ENCODE assay signal across 8 mouse cellular contexts in genomic region chr4:129600233-129601158, GRCm38 (mm10). TPM values are rescaled to one million over a fixed set of nuclear protein-coding genes. Genes with fewer than 3 reads are reported as not detected.
DNase-seq lines count a peak whose midpoint lies in the region; ATAC-seq and TF ChIP-seq lines count a peak whose summit lies in the region.

Gene Eif3i (minus strand): TSS chr4:129600648.
Gene Tmem234 (plus strand): TSS chr4:129600668.

- no peaks in the 10 kb centered on the region for H3K27me3 ChIP-seq in C2C12 (ENCODE audit: control insufficient read depth, insufficient read depth, insufficient read length)
- H3K27me3 ChIP-seq in embryonic facial prominence, embryonic 14.5 days (replicated peaks; ENCODE audit: control insufficient read depth, insufficient read depth, low read length), result no peaks in the 10 kb centered on the region
- no peaks in the 10 kb centered on the region for H3K27me3 ChIP-seq in heart, adult 2 months (ENCODE audit: control insufficient read depth, insufficient read depth, low read length)
- no peaks in the 10 kb centered on the region for H3K27me3 ChIP-seq in liver, adult 2 months (ENCODE audit: control insufficient read depth, insufficient read depth, low read length)

- TF ChIP-seq EP300 in heart, adult 2 months (IDR thresholded peaks at IDR 0.05; ENCODE audit: insufficient read depth, low read depth, low read length), result 0 out of 2 replicates have a peak, but pooled peaks have one; percentile 25

- ATAC-seq in embryonic facial prominence, embryonic 14.5 days (ENCODE audit: low read depth), result peak; percentile 93
- ATAC-seq in monocyte, adult 5-6 weeks (replicated peaks; ENCODE audit: insufficient number of reproducible peaks, low FRiP score, low TSS enrichment, poor library complexity, severe bottlenecking), result peak; percentile 88

- peak within 1 kb of the TSS; percentile 93 for H3K9ac ChIP-seq in embryonic facial prominence, embryonic 14.5 days (ENCODE audit: low read depth, low read length)
- peak within 1 kb of the TSS; percentile 63 for H3K9ac ChIP-seq in heart, adult 2 months (ENCODE audit: low read depth, low read length)
- peak within 1 kb of the TSS; percentile 85 for H3K9ac ChIP-seq in liver, adult 2 months (ENCODE audit: low read depth, low read length)

- peaks cover 55% of the 10 kb centered on the region for H3K79me3 ChIP-seq in C2C12 (ENCODE audit: low read depth)

- intact Hi-C loops in heart, adult 2 months (cut with DNase I), result loop anchor here (2.0 kb wide), 1 partner anchor 58 kb away; the partner anchor contains the start of gene Hdac1

- peak; percentile 93 for DNase-seq in embryonic facial prominence, embryonic 14.5 days (ENCODE audit: low spot score)
- peak; percentile 87 to 89 for DNase-seq in heart, adult 2 months
- DNase-seq in kidney, adult 8-10 months, result peak; percentile 78 to 85
- DNase-seq in liver, adult 2 months (ENCODE audit: extremely low read depth, low read depth, low spot score), result peak; percentile 64
- peak; percentile 84 to 85 for DNase-seq in spleen, postnatal 36 days (ENCODE audit: low spot score in 2 of 2)

- no peaks in the 10 kb centered on the region for H3K9me3 ChIP-seq in embryonic facial prominence, embryonic 14.5 days (ENCODE audit: control insufficient read depth, low read length)

- peak within 1 kb of the TSS; percentile 95 for H3K4me3 ChIP-seq in C2C12 (ENCODE audit: insufficient read depth, poor library complexity, severe bottlenecking)
- peak within 1 kb of the TSS; percentile 87 for H3K4me3 ChIP-seq in bone marrow, adult 2 months (replicated peaks; ENCODE audit: control insufficient read depth, low read depth, low read length)
- H3K4me3 ChIP-seq in embryonic facial prominence, embryonic 14.5 days (ENCODE audit: low read depth, low read length), result peak within 1 kb of the TSS; percentile 96
- peak within 1 kb of the TSS; percentile 90 for H3K4me3 ChIP-seq in heart, adult 2 months
- H3K4me3 ChIP-seq in liver, adult 2 months (ENCODE audit: insufficient read depth, low read depth, low read length), result peak within 1 kb of the TSS; percentile 74

- TF ChIP-seq CTCF in C2C12 (IDR thresholded peaks at IDR 0.05; ENCODE audit: control insufficient read depth, insufficient read depth, insufficient read length), result no peak
- no peak for TF ChIP-seq CTCF in bone marrow, adult 2 months (IDR thresholded peaks at IDR 0.05; ENCODE audit: control insufficient read depth, insufficient read depth, low read length)
- peak; percentile 20; the same call in 1 of the 2 replicates for TF ChIP-seq CTCF in heart, adult 2 months (IDR thresholded peaks at IDR 0.05)
- 0 out of 2 replicates have a peak, but pooled peaks have one; percentile 0 for TF ChIP-seq CTCF in liver, adult 2 months (IDR thresholded peaks at IDR 0.05; ENCODE audit: low read depth, low read length)

- peak within 1 kb of the TSS; percentile 55 for H3K4me2 ChIP-seq in embryonic facial prominence, embryonic 14.5 days (ENCODE audit: low read depth, low read length)

- H3K36me3 ChIP-seq in C2C12 (ENCODE audit: control insufficient read depth, insufficient read depth), result peaks cover 32% of the 10 kb centered on the region
- H3K36me3 ChIP-seq in embryonic facial prominence, embryonic 14.5 days (ENCODE audit: control insufficient read depth, insufficient read depth, low read length), result peaks cover 57% of the 10 kb centered on the region
- no peaks in the 10 kb centered on the region; the same call in 1 of the 2 replicates for H3K36me3 ChIP-seq in heart, adult 2 months (ENCODE audit: control insufficient read depth, insufficient read depth, low read length)
- peaks cover 6% of the 10 kb centered on the region; the same call in 1 of the 2 replicates for H3K36me3 ChIP-seq in liver, adult 2 months (ENCODE audit: control insufficient read depth, insufficient read depth, low read length)

- H3K4me1 ChIP-seq in bone marrow, adult 2 months (ENCODE audit: control insufficient read depth, insufficient read depth, low read length), result peaks cover 4% of the 10 kb centered on the region; the same call in 1 of the 2 replicates
- H3K4me1 ChIP-seq in embryonic facial prominence, embryonic 14.5 days (ENCODE audit: control insufficient read depth, insufficient read depth, low read length), result peaks cover 14% of the 10 kb centered on the region
- H3K4me1 ChIP-seq in heart, adult 2 months (ENCODE audit: control insufficient read depth, insufficient read depth, low read length), result peaks cover 4% of the 10 kb centered on the region
- H3K4me1 ChIP-seq in liver, adult 2 months (ENCODE audit: control insufficient read depth, insufficient read depth, low read length), result peaks cover 11% of the 10 kb centered on the region

- peak; percentile 74; the same call in 1 of the 2 replicates for TF ChIP-seq POLR2A in bone marrow, adult 2 months (IDR thresholded peaks at IDR 0.05; ENCODE audit: borderline replicate concordance, control insufficient read depth, low read depth, low read length)
- peak; percentile 79 for TF ChIP-seq POLR2A in heart, adult 2 months (IDR thresholded peaks at IDR 0.05; ENCODE audit: insufficient read depth, low read depth, low read length)
- peak; percentile 45; the same call in 1 of the 2 replicates for TF ChIP-seq POLR2A in liver, adult 2 months (IDR thresholded peaks at IDR 0.05; ENCODE audit: extremely low read depth, insufficient read depth, low read length)

- peaks cover 88% of the 10 kb centered on the region for H3K79me2 ChIP-seq in C2C12 (ENCODE audit: control insufficient read depth, insufficient read depth)
- peaks cover 4% of the 10 kb centered on the region for H3K79me2 ChIP-seq in heart, adult 2 months (replicated peaks; ENCODE audit: control insufficient read depth, insufficient read depth, low read length)
- H3K79me2 ChIP-seq in liver, adult 2 months (ENCODE audit: control insufficient read depth, insufficient read depth, low read length), result peaks cover 17% of the 10 kb centered on the region

- H3ac ChIP-seq in C2C12 (ENCODE audit: control insufficient read depth, insufficient read length, low read depth), result peak within 1 kb of the TSS; percentile 92

- under 1% methylated on average over 74 of the region's 74 CpGs for WGBS in bone marrow, adult 2 months
- under 1% methylated on average over 63 of the region's 74 CpGs for whole genome bisulfite sequencing in embryonic facial prominence, embryonic 14.5 days
- WGBS in heart, adult 2 months, result under 1% methylated on average over 74 of the region's 74 CpGs
- WGBS in liver, adult 2 months, result under 1% methylated on average over 74 of the region's 74 CpGs

- peak within 1 kb of the TSS; percentile 43 for H3K27ac ChIP-seq in bone marrow, adult 2 months (ENCODE audit: control insufficient read depth, insufficient read depth, low read depth, low read length, poor library complexity)
- peak within 1 kb of the TSS; percentile 69; the same call in 1 of the 2 replicates for H3K27ac ChIP-seq in embryonic facial prominence, embryonic 14.5 days (replicated peaks; ENCODE audit: low read depth, low read length)
- H3K27ac ChIP-seq in heart, adult 2 months, result peak within 1 kb of the TSS; percentile 77
- H3K27ac ChIP-seq in liver, adult 2 months (replicated peaks; ENCODE audit: insufficient read depth, low read depth, low read length), result peak within 1 kb of the TSS; percentile 66

TF ChIP-seq in C2C12, 6 proteins besides CTCF, POLR2A, EP300 and RAD21:
- TF ChIP-seq MAX (IDR thresholded peaks at IDR 0.05) (peak; percentile 77), USF1 (IDR thresholded peaks at IDR 0.05; ENCODE audit: low read depth) (no peak), CEBPB (IDR thresholded peaks at IDR 0.05; ENCODE audit: low read depth) (no peak)

RNA-seq across cellular contexts. Expression of gene Eif3i, which starts in this region (rescaled TPM):
- 416 TPM for polyA plus RNA-seq in C2C12 (2012; fragmentation: generic; extraction: Trizol)
- 105 and 123 TPM in 2 replicates for polyA plus RNA-seq in bone marrow, adult 2 months (2011; ENCODE audit: insufficient read depth, insufficient read length, low replicate concordance, missing spikeins)
- 288 and 308 TPM in 2 replicates for polyA plus RNA-seq in embryonic facial prominence, embryonic 14.5 days (2014; fragmentation: Nextera tagmentation; extraction: Ambion mirVana)
- 100 to 1,000 TPM; 116 to 132 TPM for total RNA-seq in heart, adult 2 months (2021)
- polyA plus RNA-seq in heart, adult 2 months (2012; rRNA removed), result 185 and 257 TPM in 2 replicates
- total RNA-seq in liver, adult 2 months (2014; rRNA removed), result 170 and 204 TPM in 2 replicates
- polyA plus RNA-seq in liver, adult 2 months (2012; rRNA removed), result 186 and 205 TPM in 2 replicates
- 109 to 129 TPM (median 125 TPM) in 3 replicates for total RNA-seq in monocyte, adult 5-6 weeks (2017)

RNA-seq across cellular contexts. Expression of gene Tmem234, which starts in this region (rescaled TPM):
- polyA plus RNA-seq in C2C12 (2012; fragmentation: generic; extraction: Trizol), result 218 TPM
- 71.2 and 118 TPM in 2 replicates for polyA plus RNA-seq in bone marrow, adult 2 months (2011; ENCODE audit: insufficient read depth, insufficient read length, low replicate concordance, missing spikeins)
- polyA plus RNA-seq in embryonic facial prominence, embryonic 14.5 days (2014; fragmentation: Nextera tagmentation; extraction: Ambion mirVana), result 166 and 174 TPM in 2 replicates
- 10 to 100 TPM; 35.9 to 41.7 TPM for total RNA-seq in heart, adult 2 months (2021)
- 69.5 and 74.9 TPM in 2 replicates for polyA plus RNA-seq in heart, adult 2 months (2012; rRNA removed)
- 65.6 and 67.5 TPM in 2 replicates for total RNA-seq in liver, adult 2 months (2014; rRNA removed)
- 75.8 and 93.6 TPM in 2 replicates for polyA plus RNA-seq in liver, adult 2 months (2012; rRNA removed)
- total RNA-seq in monocyte, adult 5-6 weeks (2017), result 189 to 234 TPM (median 226 TPM) in 3 replicates

Comparison
In these comparisons a context has a peak if more than half of its experiments do, and no peak if none do; other contexts are left out.
1. Peak in every context shown above with its lines: DNase-seq, ATAC-seq, H3K4me3 ChIP-seq and H3K27ac ChIP-seq.
2. CTCF ChIP-seq: peak in heart, adult 2 months (single experiment) and liver, adult 2 months (single experiment); none in C2C12 (single experiment) and bone marrow, adult 2 months (single experiment).